Mouse (Mus musculus) bone marrow macrophage, adult 2 months (primary cell): ENCODE measurements around the gene Fam118b. TPM values are rescaled to one million over a fixed set of nuclear protein-coding genes. Genes with fewer than 3 reads are reported as not detected.

Experiments used
- H3K27ac ChIP-seq: 2 replicates; pipeline ENCODE4 v1.5.1; 2012; ENCODE audit warnings: low read depth, low read length; ENCODE audit not compliant: insufficient read depth
- H3K4me1 ChIP-seq: 2 replicates; pipeline ENCODE4 v1.6.1; 2012; ENCODE audit warnings: low read length; ENCODE audit not compliant: control insufficient read depth, insufficient read depth
- H3K4me3 ChIP-seq: 2 replicates; pipeline ENCODE4 v1.5.1; 2012; ENCODE audit warnings: mild to moderate bottlenecking, low read length, moderate library complexity; ENCODE audit not compliant: insufficient read depth
- CTCF ChIP-seq: IDR thresholded peaks from 2 replicates; pipeline ENCODE4 v1.5.1; 2012; ENCODE audit warnings: low read depth, mild to moderate bottlenecking, low read length, moderate library complexity
- POLR2A ChIP-seq: IDR thresholded peaks from 2 replicates; pipeline ENCODE4 v1.6.1; 2012; ENCODE audit warnings: mild to moderate bottlenecking, low read depth, low read length, borderline replicate concordance
- polyA plus RNA-seq: library from polyadenylated mRNA; stranded (reverse); fragments of >200 nt; gene quantifications from 2 replicates; pipeline ENCODE4 v1.2.4, GENCODE M21; 2012; ENCODE audit not compliant: missing spikeins, insufficient read depth, insufficient read length

Fam118b gene
- polyA plus RNA-seq, 1 experiment, result 42.1 TPM

DNA sequence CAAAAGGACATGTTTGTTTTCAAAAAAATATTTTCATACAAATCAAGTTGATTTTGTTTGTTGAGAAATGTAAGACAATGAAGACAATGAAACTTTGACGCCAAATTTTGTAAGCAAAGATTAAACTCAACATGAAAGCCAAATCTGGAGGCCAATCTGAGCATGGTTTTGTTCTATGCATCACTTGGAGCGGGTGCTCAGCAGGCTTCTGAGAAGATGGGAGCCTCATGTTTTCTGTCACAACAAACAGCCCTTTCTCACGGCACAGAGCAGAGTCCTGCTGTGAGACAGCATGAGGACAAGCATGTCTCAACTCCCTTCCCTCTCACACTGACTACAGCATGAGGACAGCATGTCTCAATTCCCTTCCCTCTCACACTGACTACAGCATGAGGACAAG lies 31.6 kb downstream of the Fam118b start:
- no peak overlapping the region for H3K4me3 ChIP-seq
- TF ChIP-seq CTCF (no peak), POLR2A (no peak)
- no peak overlapping the region for H3K27ac ChIP-seq
- peaks cover 13% of the 10 kb centered on the region for H3K4me1 ChIP-seq

DNA sequence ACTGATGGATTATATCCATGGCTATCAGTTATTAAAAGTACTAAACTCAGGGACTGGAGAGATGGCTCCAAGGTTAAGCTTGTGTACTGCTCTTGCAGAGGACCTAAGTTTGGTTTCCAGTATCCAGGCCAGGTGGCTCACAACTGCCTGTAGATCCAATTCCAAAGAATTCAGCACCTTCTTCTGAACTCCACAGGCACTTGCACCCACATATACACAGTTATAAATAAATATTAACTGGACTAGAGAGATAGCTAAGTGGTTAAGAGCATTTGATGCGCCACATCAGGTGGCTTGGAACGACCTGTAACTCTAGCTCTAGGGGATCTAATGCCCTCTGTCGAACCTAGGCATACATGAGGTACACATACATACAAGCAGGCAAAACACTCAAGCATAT lies 38.9 kb downstream of the Fam118b start:
- TF ChIP-seq POLR2A, result no peak
- TF ChIP-seq CTCF, result no peak
- H3K4me3 ChIP-seq, result no peak overlapping the region
- 0 out of 2 replicates have a peak, but pooled peaks cover 3% of the 10 kb centered on the region for H3K4me1 ChIP-seq
- no peak overlapping the region for H3K27ac ChIP-seq

DNA sequence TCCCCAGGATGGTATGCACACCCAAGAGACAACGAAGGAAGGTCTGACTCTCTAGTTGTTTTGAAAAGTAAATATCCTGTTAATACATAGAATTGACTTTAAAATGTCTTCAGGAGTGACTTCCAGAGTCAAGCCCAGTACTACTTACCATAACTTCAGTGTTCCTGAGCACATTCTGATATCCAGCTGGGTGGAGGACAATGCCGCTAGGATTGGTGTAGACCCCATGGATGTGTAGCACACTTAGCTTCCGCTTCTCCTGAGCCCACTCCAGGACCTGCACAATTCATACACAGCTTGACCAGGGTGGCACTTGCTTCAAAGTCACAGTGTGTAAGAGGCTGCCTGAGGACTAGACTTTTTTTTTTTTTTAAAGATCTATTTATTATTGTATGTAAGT lies 44.1 kb downstream of the Fam118b start:
- TF ChIP-seq POLR2A (no peak), CTCF (no peak)
- no peak overlapping the region for H3K4me3 ChIP-seq

GRCm38 (mm10) chr9:35217963-35218362 lies 49.6 kb downstream of the Fam118b start:
- TF ChIP-seq CTCF, result no peak
- TF ChIP-seq POLR2A, result no peak
- Histone ChIP-seq H3K4me1 (peaks cover 3% of the 10 kb centered on the region; the same call in 1 of the 2 replicates), H3K4me3 (no peak overlapping the region), H3K27ac (no peak overlapping the region)

More for the DNA sequence above, 44.1 kb downstream of the Fam118b start:
- Histone ChIP-seq H3K4me1 (peaks cover 3% of the 10 kb centered on the region; the same call in 1 of the 2 replicates), H3K27ac (no peak overlapping the region)

- Histone ChIP-seq H3K4me3 (peak overlapping the region; percentile 73), H3K4me1 (peaks cover 15% of the 10 kb centered on the region), H3K27ac (peak overlapping the region; percentile 41)
- TF ChIP-seq POLR2A (no peak), CTCF (no peak)
Observed at GRCm38 (mm10) chr9:35211573-35212511, 55.8 kb downstream of the Fam118b start.

GRCm38 (mm10) chr9:35210542-35211474 lies 56.8 kb downstream of the Fam118b start, which contains the start of gene Foxred1:
Gene Foxred1 (minus strand): TSS chr9:35211055.
- H3K4me3 ChIP-seq, result peak within 1 kb of the TSS; percentile 77
- peaks cover 15% of the 10 kb centered on the region for H3K4me1 ChIP-seq
- peak within 1 kb of the TSS; percentile 80 for H3K27ac ChIP-seq
- no peak for TF ChIP-seq CTCF
- no peak for TF ChIP-seq POLR2A

DNA sequence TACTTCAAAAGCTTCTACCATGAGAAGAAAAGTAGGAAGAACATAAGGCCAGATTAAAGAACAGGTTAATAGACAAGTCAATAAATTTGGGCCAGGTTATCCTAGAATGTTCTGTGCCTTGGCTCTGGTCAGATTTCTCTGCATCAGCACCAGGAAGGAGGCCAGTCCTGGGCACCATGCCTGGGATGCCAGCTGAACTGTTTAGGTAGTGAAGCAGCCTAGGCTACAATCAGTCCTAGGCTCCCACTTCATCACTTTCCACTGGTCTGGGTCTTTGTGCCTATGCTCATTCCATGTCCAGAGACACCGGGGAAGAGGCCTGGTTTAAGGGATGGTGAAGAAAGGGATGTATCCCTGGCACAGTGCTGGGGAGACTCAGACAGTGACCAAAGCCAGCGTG lies 63.2 kb downstream of the Fam118b start:
- Histone ChIP-seq H3K4me3 (no peak overlapping the region), H3K4me1 (peaks cover 3% of the 10 kb centered on the region), H3K27ac (no peak overlapping the region)
- TF ChIP-seq POLR2A (no peak), CTCF (no peak)

DNA sequence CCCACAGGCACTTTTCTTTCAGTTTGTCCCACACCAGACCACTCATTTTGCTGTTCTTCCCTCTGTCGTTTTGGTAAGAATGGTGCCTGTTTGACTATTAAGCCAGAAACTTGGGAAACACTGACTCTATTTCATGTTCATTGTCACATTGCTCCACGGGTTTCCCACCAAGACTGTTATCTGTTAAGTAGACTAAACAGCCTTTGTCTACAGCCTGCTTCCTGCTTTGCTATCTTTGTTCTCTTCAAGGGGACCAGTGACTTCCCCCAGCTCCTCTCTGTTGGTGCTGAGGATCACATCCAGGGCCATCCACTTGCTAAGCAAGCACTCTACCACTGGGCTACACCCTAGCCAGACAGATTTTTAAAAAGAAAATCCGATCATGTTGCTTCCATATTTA lies 64.1 kb downstream of the Fam118b start:
- Histone ChIP-seq H3K4me1 (peaks cover 4% of the 10 kb centered on the region; the same call in 1 of the 2 replicates), H3K27ac (no peak overlapping the region), H3K4me3 (no peak overlapping the region)
- TF ChIP-seq CTCF (no peak), POLR2A (no peak)

- TF ChIP-seq CTCF, result no peak
- TF ChIP-seq POLR2A, result no peak
- no peak overlapping the region for H3K27ac ChIP-seq
- H3K4me1 ChIP-seq, result peaks cover 9% of the 10 kb centered on the region
- H3K4me3 ChIP-seq, result no peak overlapping the region
Observed at GRCm38 (mm10) chr9:35200529-35201060, 67.0 kb downstream of the Fam118b start.
